Mouse (Mus musculus): Measurements from ENCODE around the gene Tmppe. TPM values are rescaled to one million over a fixed set of nuclear protein-coding genes. Genes with fewer than 3 reads are reported as not detected.

Gene Tmppe
- 1 to 10 TPM; 6.7 to 7.9 TPM for total RNA-seq (2023)

DNA sequence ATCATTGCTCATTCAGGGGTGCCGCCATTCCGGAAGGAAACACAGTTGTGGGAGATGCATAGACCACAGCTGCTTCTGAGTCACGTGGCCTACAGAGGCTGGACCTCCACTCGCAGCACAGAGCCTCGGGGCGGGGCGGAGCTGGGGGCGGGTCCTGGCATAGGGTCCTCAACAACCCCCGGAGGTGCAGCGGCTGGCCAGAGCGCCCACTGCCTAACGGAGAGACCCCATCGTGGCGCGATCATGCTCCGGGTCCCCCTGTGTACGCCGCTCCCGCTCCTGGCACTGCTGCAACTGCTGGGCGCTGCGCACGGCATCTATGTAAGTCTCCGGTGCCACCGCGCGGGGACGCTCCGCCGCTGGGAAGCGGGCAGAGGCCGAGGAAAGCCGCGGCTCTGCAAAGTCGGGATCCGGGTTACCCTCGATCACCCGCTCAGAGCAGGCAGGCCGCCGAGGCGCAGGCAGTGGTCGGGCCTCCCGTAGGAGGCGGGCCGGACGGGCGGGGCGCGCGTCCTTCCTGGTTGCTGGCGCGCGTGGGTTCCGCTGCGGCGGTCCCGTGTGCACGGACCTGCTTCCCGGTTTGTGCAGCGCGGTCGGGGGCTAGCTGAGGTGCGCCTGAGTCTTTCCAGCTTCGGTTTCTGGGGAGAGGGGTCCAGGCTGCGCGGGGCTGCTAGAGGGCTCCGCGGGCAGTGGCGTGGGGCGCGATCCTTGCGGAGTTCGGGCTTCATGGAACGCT is at the start of gene Tmppe, which contains the start of gene Glb1:
Gene Tmppe, plus strand, starts transcription at position 157 of the 736 bp plus-strand sequence.
Gene Glb1, plus strand, starts transcription at position 128 of the 736 bp plus-strand sequence.

GRCm38 (mm10) chr9:114389905-114390748 is 10.8 kb upstream of the Tmppe start, which contains the start of gene Crtap:
TSS of gene Crtap (minus strand) at chr9:114390675.

Other genes with a start within 250 kb of the Tmppe start
- gene Bcl2a1c, start 71.0 kb upstream of the Tmppe start, total RNA-seq (2023): not detected
- 1 to 10 TPM; 4.7 to 8.2 TPM for gene Crtap, start 10.4 kb upstream of the Tmppe start, total RNA-seq (2023)
- gene Glb1, start within 50 bp of the Tmppe start, total RNA-seq (2023): 10 to 100 TPM; 17.3 to 19.9 TPM
- gene Ccr4, start 103.8 kb downstream of the Tmppe start, total RNA-seq (2023): not detected
- not detected for gene C130032M10Rik, start 114.6 kb downstream of the Tmppe start, total RNA-seq (2023)
- not detected for gene Trim71, start 163.3 kb downstream of the Tmppe start, total RNA-seq (2023)
- 10 to 100 TPM; 36.9 to 49.2 TPM for gene Cnot10, start 239.1 kb downstream of the Tmppe start, total RNA-seq (2023)